Mouse (Mus musculus) lung, postnatal 14 days (tissue): ENCODE results near the gene Ddx46.

Experiments
- DNase-seq: peaks from one replicate; pipeline ENCODE4 v3.0.0; 2021

The Ddx46 gene

DNA sequence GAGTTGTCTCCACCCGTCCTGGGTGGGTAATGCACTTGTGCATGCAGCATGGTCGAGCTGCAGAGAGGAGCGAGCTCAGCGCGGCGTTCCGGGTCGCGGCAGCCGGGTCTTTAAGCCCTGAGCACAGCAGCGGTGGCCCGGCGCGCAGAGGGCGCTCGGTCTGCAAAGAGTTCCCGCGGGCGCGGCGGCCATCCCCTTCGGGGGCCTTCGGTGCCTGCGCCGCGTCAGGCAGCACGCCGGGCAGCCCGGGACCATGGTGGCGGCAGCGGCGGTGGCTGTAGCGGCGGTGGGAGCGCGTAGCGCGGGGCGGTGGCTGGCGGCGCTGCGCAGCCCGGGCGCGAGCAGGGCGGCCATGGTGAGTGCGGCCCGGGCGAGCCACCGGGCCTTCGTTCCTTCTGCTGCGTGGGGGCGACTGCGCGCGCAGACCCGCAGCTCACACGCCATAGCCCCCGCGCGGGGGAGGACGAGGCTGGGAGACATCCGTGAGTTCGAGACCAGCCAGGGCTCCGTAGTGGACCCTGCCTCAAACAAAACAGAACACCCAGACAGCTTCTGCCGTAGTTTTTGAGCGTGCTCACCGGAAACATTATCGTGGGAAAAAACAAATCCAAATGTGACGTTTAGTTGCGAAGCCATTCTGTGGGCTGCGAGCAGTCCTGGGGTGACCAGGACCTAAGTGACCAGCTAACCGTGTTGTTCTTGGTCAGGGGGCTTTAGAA lies 92.5 kb downstream of the Ddx46 start, which contains the start of gene Pcbd2:
TSS of gene Pcbd2 (plus strand) at position 249 of the 719 bp plus-strand sequence.
- DNase-seq: peak; percentile 89

DNA sequence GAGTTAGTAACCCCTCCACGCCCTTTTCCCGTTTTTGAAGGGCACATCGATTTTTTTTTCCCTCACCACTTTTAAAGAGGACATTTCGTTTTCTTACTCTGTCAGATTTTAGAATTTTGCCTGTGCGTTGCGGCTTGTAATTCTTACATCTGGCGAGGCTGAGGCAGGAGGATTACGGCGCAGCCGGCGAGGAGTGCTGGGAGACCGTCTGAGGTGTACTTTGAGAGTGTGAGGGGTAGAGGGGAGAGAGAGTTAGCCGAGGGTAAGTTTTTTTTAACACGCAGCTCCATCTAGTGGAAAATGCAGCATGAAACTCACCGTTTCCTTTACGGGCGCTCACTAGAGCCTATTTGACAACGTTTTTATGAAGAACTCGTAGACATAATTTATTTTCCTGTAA lies 93.0 kb downstream of the Ddx46 start:
- peak; percentile 72 for DNase-seq

DNA sequence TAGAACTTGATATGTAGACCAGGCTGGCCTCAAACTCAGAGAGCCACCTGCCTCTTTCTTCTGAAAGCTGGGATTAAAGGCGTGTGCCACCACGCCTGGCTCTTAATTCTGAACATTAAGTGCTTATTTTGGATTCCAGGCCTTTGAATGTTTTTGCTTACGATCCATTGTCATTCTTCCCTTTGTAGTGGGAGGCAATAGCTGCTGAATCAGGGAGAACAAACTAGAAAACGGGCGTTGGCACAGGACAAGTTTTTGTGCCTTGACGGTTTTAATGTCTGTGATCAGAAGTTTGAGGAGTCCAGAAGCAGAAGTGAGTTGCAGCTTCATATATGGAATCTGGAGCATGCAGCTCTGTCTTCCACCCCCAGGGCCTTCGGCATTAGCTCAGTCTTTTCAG lies 95.9 kb downstream of the Ddx46 start:
- no peak for DNase-seq
